Mouse (Mus musculus) kidney, postnatal 36 days (tissue): ENCODE data around the gene Hsd17b10.

Experiments used
- DNase-seq, 2 experiments: peaks; one replicate each; pipeline ENCODE4 v3.0.0; 2021 to 2022; ENCODE audit warnings: mixed read lengths in 2 of 2

The Hsd17b10 gene

DNA sequence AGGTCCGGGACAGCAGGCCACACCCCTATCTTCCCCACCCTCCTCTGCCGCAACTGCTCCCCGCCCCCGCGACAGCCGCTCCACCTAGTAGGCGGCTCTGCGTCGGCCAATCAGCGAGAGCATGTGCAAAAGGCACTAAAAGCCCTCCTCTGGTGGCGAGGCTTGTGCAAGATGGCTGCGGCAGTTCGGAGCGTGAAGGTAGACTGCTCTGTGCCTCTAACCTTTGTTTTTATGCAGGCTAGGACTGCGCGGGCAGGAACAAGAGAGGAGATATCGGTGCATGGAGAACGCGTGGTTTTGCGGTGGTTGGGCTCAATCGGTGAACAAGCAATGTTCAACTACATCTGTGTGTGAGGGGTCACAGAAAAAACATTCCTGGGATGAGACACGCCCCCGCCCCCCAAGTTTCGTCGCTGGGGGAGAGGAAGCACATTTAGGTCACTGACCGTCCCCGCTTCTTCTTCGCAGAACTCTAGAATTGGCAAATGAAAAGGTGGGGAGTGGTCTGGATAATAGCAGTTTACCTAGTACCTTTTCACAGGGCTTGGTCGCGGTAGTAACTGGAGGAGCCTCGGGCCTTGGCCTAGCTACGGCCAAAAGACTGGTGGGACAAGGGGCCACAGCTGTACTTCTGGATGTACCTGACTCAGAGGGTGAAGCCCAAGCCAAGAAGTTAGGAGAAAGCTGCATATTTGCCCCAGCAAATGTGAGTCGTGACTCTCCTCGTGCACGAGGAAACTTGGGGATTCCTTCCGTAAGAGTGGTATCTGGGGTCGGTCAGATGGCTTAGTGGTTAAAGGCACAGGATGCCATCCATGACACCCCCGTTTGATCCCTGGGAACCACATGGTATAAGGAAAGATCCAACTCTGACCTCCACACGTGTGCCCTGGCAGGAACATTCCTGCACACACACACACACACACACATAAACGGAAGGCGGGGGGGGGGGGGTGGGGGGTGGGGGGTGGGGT, at the start of gene Hsd17b10:
Gene Hsd17b10 (plus strand): TSS at position 109 of the 974 bp plus-strand sequence.
- DNase-seq, result peak; percentile 90 to 91

GRCm38 (mm10) chrX:151999006-151999710, 2.5 kb upstream of the Hsd17b10 start:
- DNase-seq, result no peak

DNA sequence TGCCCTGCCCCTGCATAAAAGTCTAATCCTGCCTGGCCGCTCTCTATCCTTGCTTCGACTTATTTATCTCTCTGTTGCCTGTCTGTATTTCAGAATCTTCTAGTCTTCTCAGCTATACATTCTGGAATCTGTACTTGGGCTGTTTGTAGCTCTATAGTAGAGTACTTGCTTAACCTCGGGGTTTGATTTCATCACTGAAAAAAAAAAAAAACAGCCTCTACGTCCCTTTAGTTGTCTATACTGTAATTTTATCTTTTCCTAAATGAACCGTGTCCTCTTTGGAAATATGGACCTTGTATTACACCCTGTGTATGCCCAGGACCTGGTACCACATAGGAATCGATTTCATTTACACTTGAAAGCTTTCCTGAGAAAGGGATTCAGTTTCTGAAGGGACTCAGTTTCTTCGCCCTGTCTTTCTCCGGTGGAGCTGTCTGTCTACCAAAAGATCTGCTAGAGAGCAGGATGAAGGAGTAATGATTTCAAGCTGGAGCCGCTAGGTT, 412 bp upstream of the Hsd17b10 start:
- no peak for DNase-seq

DNA sequence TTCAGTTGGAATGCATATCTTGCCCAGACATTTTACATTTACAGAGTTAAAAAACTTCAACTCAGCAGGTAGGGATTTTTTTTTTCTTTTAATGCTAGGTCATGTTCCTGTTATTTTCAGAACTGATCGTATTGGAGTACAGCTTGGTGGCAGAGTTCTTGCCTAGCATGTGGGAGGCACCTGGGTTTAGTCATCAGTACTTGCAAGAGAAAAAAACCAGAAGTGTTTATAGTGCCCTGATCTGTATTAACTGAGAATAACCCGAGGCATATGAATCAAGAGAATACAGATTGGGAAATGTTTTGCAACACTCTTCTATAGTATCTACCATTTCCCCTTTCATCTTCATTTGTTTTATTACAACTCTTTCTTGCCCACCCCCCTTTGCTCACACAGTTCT, 1.2 kb downstream of the Hsd17b10 start:
- no peak for DNase-seq

DNA sequence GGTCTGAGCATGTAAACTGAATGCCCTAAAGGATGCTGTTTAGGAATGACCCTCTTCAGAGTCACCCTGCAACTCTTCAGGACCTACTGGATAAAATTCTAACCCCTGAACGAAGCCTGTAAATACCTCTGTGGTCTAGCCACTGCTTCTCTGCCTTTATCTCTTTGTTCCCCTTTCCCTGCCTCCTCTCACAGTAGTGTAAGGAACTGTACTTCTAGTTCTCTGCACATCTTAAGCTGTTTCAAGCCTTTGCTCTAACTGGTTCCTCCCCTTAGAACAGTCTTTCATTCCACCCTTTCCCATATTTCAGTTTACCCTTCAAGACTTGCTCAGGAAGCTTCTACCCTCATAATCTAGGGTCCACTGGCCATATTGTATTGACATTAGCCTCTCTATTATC, 6.2 kb downstream of the Hsd17b10 start:
- no peak for DNase-seq

- DNase-seq, result no peak
These were observed 14.1 kb downstream of the Hsd17b10 start for GRCm38 (mm10) chrX:152015752-152016150.

- peak; percentile 92 to 95 for DNase-seq
These were observed 14.8 kb downstream of the Hsd17b10 start, which contains the start of the genes Ribc1 and Smc1a for GRCm38 (mm10) chrX:152016151-152017145. Ribc1 (minus strand) TSS chrX:152016295. Smc1a (plus strand) TSS chrX:152016428.

- DNase-seq, result no peak
These were observed 15.5 kb downstream of the Hsd17b10 start for GRCm38 (mm10) chrX:152017186-152017585.

DNA sequence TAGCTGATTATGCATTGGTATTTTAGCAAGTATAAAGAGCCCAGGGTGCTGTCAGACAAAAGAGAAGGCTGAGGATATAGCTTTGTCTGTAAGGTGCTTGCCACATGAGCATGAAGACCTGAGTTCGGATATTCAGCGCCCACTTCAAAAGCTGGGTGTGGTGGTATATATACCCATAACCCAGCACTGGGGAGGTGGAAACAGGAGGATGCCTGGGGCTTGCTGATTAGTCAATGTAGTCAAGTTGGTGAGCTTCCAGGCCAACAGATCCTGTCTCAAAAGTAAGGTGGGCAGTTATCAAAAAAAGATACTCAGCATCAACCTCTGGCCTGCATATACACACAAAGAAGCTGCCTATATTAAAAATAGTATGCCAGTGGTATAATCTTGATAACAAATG, 17.6 kb downstream of the Hsd17b10 start:
- DNase-seq, result no peak

DNA sequence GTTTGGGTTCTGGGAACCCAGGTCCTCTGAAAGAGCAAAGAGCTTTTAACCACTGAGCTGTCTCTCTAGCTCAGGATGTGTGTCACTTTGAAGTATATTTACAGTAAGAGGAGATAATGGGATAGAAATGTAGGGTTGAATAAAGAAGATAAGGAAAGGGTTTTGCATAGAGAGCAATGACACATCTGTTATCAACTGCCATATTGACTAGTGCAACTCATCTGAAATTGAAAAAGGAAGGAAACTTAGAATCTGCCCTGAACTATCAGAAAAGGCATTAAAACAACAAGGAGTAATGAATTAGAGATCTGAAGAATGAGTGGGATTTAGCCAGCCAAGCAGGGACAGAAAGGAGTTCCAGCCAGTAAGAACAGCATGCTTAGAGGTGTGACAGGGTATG, 38.2 kb downstream of the Hsd17b10 start:
- no peak for DNase-seq

DNA sequence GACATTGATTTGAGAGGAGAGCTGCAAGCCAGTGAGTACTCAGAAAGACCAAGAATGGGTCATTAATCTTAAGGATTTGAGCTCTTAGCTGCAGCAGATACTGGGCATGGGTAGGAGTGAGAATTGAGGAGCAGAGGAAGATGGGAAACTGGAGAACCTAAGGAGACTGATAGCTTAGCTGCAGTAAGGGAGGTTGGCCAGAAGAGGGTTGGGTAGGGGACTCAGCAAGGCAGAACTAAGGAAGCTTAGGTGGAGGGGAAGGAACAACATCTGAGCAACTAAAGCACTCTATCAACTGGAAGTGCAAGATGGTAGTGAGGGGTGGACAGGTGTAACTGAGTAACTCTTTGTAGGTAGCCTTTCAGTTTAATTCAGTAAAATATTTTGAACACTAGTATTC, 45.6 kb downstream of the Hsd17b10 start:
- DNase-seq, result no peak

DNA sequence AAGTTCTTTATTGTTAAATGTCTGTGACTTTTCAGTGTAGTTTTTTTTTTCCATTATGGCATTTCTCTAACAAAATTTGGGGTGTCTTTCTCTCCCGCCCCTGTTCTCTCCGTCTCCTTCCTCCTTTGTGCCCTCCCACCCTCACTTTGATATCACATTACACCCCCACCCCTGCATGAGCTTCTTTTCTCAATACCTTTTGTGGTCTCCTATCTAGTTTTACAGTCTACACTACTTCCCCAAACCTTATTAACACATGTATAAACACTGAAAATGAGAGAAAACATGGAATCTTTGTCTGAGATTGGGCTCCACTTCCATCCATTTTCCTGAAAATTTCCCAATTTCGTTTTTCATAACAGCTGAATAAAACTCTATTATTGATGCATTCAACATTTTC, 50.9 kb downstream of the Hsd17b10 start:
- no peak for DNase-seq
